Mouse (Mus musculus) heart, postnatal 36 days (tissue): Measurements from ENCODE around the gene Arid5b. TPM values are rescaled to one million over a fixed set of nuclear protein-coding genes. Genes with fewer than 3 reads are reported as not detected.

Source experiments
- DNase-seq, 2 experiments: peaks; one replicate each; pipeline ENCODE4 v3.0.0; 2021 to 2022
- intact Hi-C: fragments of 180-260 bp; cut with DNase I; formaldehyde crosslinking; loops from one replicate; pipeline ENCODE4 v1.15.1; 2025
- total RNA-seq, 2 experiments: library from RNA; stranded (reverse); gene quantifications; 2 replicates each; pipeline ENCODE4 v1.2.3; 2021

The Arid5b gene
- total RNA-seq, 2 experiments from 2014 or later = 23.2 to 33.8 TPM

GRCm38 (mm10) chr10:68148495-68148894 is 130.0 kb downstream of the Arid5b start:
- intact Hi-C loops = no loop called here
- no peak for DNase-seq

GRCm38 (mm10) chr10:68147730-68148129 is 130.8 kb downstream of the Arid5b start:
- no peak for DNase-seq
- intact Hi-C loops = loop anchor here (1.0 to 2.0 kb wide), 3 partner anchors 135 to 277 kb away; no protein-coding TSS in a partner anchor

- intact Hi-C loops = loop anchor here (1.0 to 2.0 kb wide), 3 partner anchors 136 to 276 kb away; no protein-coding TSS in a partner anchor
- peak; percentile 53 to 76 for DNase-seq
These were observed 131.7 kb downstream of the Arid5b start for GRCm38 (mm10) chr10:68146842-68147241.

- no peak for DNase-seq
- intact Hi-C loops = no loop called here
These were observed 133.1 kb downstream of the Arid5b start for GRCm38 (mm10) chr10:68145286-68145950.

GRCm38 (mm10) chr10:68142501-68142900 is 136.0 kb downstream of the Arid5b start:
- DNase-seq = no peak
- intact Hi-C loops = loop anchor here (5.0 kb wide), 1 partner anchor 1450 kb away; no protein-coding TSS in a partner anchor

- no peak for DNase-seq
- intact Hi-C loops = loop anchor here (5.0 kb wide), 1 partner anchor 1451 kb away; no protein-coding TSS in a partner anchor
These were observed 137.0 kb downstream of the Arid5b start for GRCm38 (mm10) chr10:68141567-68141966.

- intact Hi-C loops = loop anchor here (5.0 kb wide), 1 partner anchor 1451 kb away; no protein-coding TSS in a partner anchor
- DNase-seq = no peak
These were observed 137.7 kb downstream of the Arid5b start for GRCm38 (mm10) chr10:68140871-68141270.

GRCm38 (mm10) chr10:68140306-68140705 is 138.2 kb downstream of the Arid5b start:
- intact Hi-C loops = loop anchor here (5.0 kb wide), 1 partner anchor 1452 kb away; no protein-coding TSS in a partner anchor
- DNase-seq = no peak

- no peak for DNase-seq
- intact Hi-C loops = no loop called here
These were observed 140.4 kb downstream of the Arid5b start for GRCm38 (mm10) chr10:68138123-68138522.

GRCm38 (mm10) chr10:68137151-68137833 is 141.2 kb downstream of the Arid5b start:
- intact Hi-C loops = loop anchor here (2.0 kb wide), 1 partner anchor 46 kb away; no protein-coding TSS in a partner anchor
- no peak for DNase-seq

GRCm38 (mm10) chr10:68136480-68137083 is 142.0 kb downstream of the Arid5b start:
- intact Hi-C loops = loop anchor here (2.0 kb wide), 1 partner anchor 46 kb away; no protein-coding TSS in a partner anchor
- peak; percentile 81 to 89 for DNase-seq

- DNase-seq = no peak
- intact Hi-C loops = loop anchor here (2.0 kb wide), 1 partner anchor 45 kb away; no protein-coding TSS in a partner anchor
These were observed 142.5 kb downstream of the Arid5b start for GRCm38 (mm10) chr10:68136051-68136450.

GRCm38 (mm10) chr10:68135416-68135815 is 143.1 kb downstream of the Arid5b start:
- intact Hi-C loops = loop anchor here (2.0 kb wide), 1 partner anchor 29 kb away; no protein-coding TSS in a partner anchor

GRCm38 (mm10) chr10:68134549-68134948 is 144.0 kb downstream of the Arid5b start:
- DNase-seq = no peak
- intact Hi-C loops = loop anchor here (2.0 kb wide), 1 partner anchor 28 kb away; no protein-coding TSS in a partner anchor

More at GRCm38 (mm10) chr10:68135416-68135815, 143.1 kb downstream of the Arid5b start:
- DNase-seq = no peak

- intact Hi-C loops = loop anchor here (2.0 kb wide), 1 partner anchor 27 kb away; no protein-coding TSS in a partner anchor
- no peak for DNase-seq
These were observed 144.5 kb downstream of the Arid5b start for GRCm38 (mm10) chr10:68134071-68134470.

- intact Hi-C loops = no loop called here
- no peak for DNase-seq
These were observed 145.9 kb downstream of the Arid5b start for GRCm38 (mm10) chr10:68132636-68133035.

- intact Hi-C loops = no loop called here
- DNase-seq = no peak
These were observed 146.4 kb downstream of the Arid5b start for GRCm38 (mm10) chr10:68132154-68132553.

- intact Hi-C loops = no loop called here
- no peak for DNase-seq
These were observed 148.9 kb downstream of the Arid5b start for GRCm38 (mm10) chr10:68129651-68130050.

- DNase-seq = no peak
- intact Hi-C loops = no loop called here
These were observed 149.5 kb downstream of the Arid5b start for GRCm38 (mm10) chr10:68129009-68129408.

GRCm38 (mm10) chr10:68128441-68128848 is 150.1 kb downstream of the Arid5b start:
- intact Hi-C loops = loop anchor here (1.0 kb wide), 1 partner anchor 38 kb away; no protein-coding TSS in a partner anchor

More at GRCm38 (mm10) chr10:68128441-68128848, 150.1 kb downstream of the Arid5b start:
- peak in 1 of 2 experiments; percentile 56 for DNase-seq
